Mouse (Mus musculus): ENCODE measurements around the gene Kdm2b.

GRCm38 (mm10) chr5:122876671-122877070 lies 113.0 kb downstream of the Kdm2b start:
- TF ChIP-seq CTCF (IDR thresholded peaks at IDR 0.05; ENCODE audit: borderline replicate concordance, insufficient read depth, low read depth, low read length) (no peak), POLR2A (IDR thresholded peaks at IDR 0.05; ENCODE audit: borderline replicate concordance, insufficient read depth, low read length) (no peak)
